Mouse (Mus musculus) liver, embryonic 14.5 days (tissue): ENCODE measurements around the gene Slc35c1.

ENCODE experiments used
- CTCF ChIP-seq: IDR thresholded peaks from 2 replicates; pipeline ENCODE4 v1.5.1; 2016; ENCODE audit warnings: antibody characterized with exemption, low read depth, control low read depth
- EP300 ChIP-seq: IDR thresholded peaks from 2 replicates; pipeline ENCODE4 v1.6.1; 2016; ENCODE audit warnings: antibody characterized with exemption, low read depth

GRCm38 (mm10) chr2:92431611-92432179 lies 28.6 kb downstream of the Slc35c1 start:
- no peak for TF ChIP-seq EP300
- no peak; the same call in 1 of the 2 replicates for TF ChIP-seq CTCF
